In the genomic region with DNA sequence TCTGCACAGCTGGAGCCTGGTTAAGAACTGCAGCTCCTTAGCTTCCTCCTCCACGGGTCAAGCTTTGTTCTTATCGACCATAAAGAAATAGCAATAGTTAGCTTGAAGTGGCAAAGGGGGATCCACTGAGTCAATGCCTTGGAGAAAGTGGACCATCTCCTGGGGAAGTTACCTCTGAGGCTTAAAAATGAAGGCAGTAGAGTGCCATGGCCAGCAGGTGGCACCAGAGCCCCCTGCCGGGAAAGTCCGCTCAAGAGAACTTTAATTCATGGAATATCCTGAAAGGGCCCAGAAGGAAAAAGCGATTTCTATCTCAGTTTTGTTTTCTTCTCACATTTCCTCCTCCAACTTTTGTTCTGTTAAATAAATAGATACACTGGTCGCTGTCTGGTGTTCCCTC, we compare ENCODE assay signal across 9 mouse cellular contexts. TPM values are rescaled to one million over a fixed set of nuclear protein-coding genes. Genes with fewer than 3 reads are reported as not detected.
DNase-seq lines count a peak whose midpoint lies in the region; ATAC-seq lines count a peak whose summit lies in the region.
"Had no signal": no experiment of that assay in that cellular context is flagged by ENCODE, and none has a peak within 500 bp of the region (broad histone marks: within the 10 kb centered on the region; RNA-seq: fewer than 3 reads in every experiment).

No protein-coding gene starts in this region.

- no peaks in the 10 kb centered on the region for H3K36me3 ChIP-seq in intestine, embryonic 15.5 days
- H3K36me3 ChIP-seq in neural tube, embryonic 15.5 days: peaks cover 56% of the 10 kb centered on the region

- no peaks in the 10 kb centered on the region for H3K4me1 ChIP-seq in intestine, embryonic 15.5 days (replicated peaks)
- H3K4me1 ChIP-seq in neural tube, embryonic 15.5 days: no peaks in the 10 kb centered on the region
- H3K4me1 ChIP-seq: neural tube, embryonic 13.5 days had no signal

- H3K27me3 ChIP-seq in intestine, embryonic 15.5 days (replicated peaks): no peaks in the 10 kb centered on the region
- no peaks in the 10 kb centered on the region for H3K27me3 ChIP-seq in neural tube, embryonic 15.5 days (replicated peaks)
- H3K27me3 ChIP-seq: neural tube, embryonic 13.5 days had no signal

- DNase-seq in heart, adult 11 months: peak; percentile 88
- no peak for DNase-seq in heart, postnatal 25 days (ENCODE audit: low spot score)
- DNase-seq in ovary, postnatal 14 days (ENCODE audit: low spot score): peak; percentile 51
- no peak for DNase-seq in ovary, adult 18-20 months (ENCODE audit: low spot score)
- peak; percentile 58 for DNase-seq in adrenal gland, postnatal 25 days
- DNase-seq in urinary bladder, postnatal 36 days (ENCODE audit: low spot score in 2 of 2): no peak

- H3K4me3 ChIP-seq in intestine, embryonic 15.5 days (replicated peaks): no peak overlapping the region
- no peak overlapping the region for H3K4me3 ChIP-seq in neural tube, embryonic 15.5 days (replicated peaks)
- H3K4me3 ChIP-seq: neural tube, embryonic 13.5 days had no signal

- no peak overlapping the region for H3K4me2 ChIP-seq in intestine, embryonic 15.5 days (replicated peaks)
- no peak overlapping the region for H3K4me2 ChIP-seq in neural tube, embryonic 15.5 days
- H3K4me2 ChIP-seq: neural tube, embryonic 13.5 days had no signal

- ATAC-seq in intestine, embryonic 15.5 days: 0 out of 2 replicates have a peak, but pooled peaks have one; percentile 37
- ATAC-seq in neural tube, embryonic 15.5 days (ENCODE audit: low FRiP score): peak; percentile 22; the same call in 1 of the 2 replicates

- intact Hi-C loops in heart, postnatal 25 days (cut with DNase I): loop anchor here (1.0 to 5.0 kb wide), 2 partner anchors 60 to 483 kb away; no protein-coding TSS in a partner anchor

- no peaks in the 10 kb centered on the region for H3K9me3 ChIP-seq in intestine, embryonic 15.5 days
- no peaks in the 10 kb centered on the region for H3K9me3 ChIP-seq in neural tube, embryonic 15.5 days (replicated peaks)
- H3K9me3 ChIP-seq: neural tube, embryonic 13.5 days had no signal

- 48% methylated on average over 6 of the region's 6 CpGs for WGBS in intestine, embryonic 15.5 days
- 45% methylated on average over 6 of the region's 6 CpGs for WGBS in neural tube, embryonic 15.5 days

- no peak overlapping the region for H3K9ac ChIP-seq in intestine, embryonic 15.5 days
- H3K9ac ChIP-seq in neural tube, embryonic 15.5 days (replicated peaks): no peak overlapping the region
- H3K9ac ChIP-seq: neural tube, embryonic 13.5 days had no signal

- H3K27ac ChIP-seq in intestine, embryonic 15.5 days: no peak overlapping the region
- H3K27ac ChIP-seq in neural tube, embryonic 15.5 days (replicated peaks): no peak overlapping the region
- H3K27ac ChIP-seq: neural tube, embryonic 13.5 days had no signal

RNA-seq across cellular contexts. Expression of a gene that starts 27.0 kb away (rescaled TPM):
- not detected for total RNA-seq in heart, postnatal 25 days (2021)
- not detected in 2 replicates for total RNA-seq in adrenal gland, postnatal 25 days (2021)
- polyA plus RNA-seq in intestine, embryonic 15.5 days (2015; fragmentation: Nextera tagmentation; extraction: Ambion mirVana): not detected in 2 replicates
- polyA plus RNA-seq in neural tube, embryonic 15.5 days (2015; fragmentation: Nextera tagmentation; extraction: Ambion mirVana): not detected in 2 replicates
- polyA plus RNA-seq: neural tube, embryonic 13.5 days had no signal

RNA-seq across cellular contexts. Expression of a gene that starts 43.5 kb away (rescaled TPM):
- not detected for total RNA-seq in heart, postnatal 25 days (2021)
- not detected in 2 replicates for total RNA-seq in adrenal gland, postnatal 25 days (2021)
- polyA plus RNA-seq in intestine, embryonic 15.5 days (2015; fragmentation: Nextera tagmentation; extraction: Ambion mirVana): not detected in 2 replicates
- polyA plus RNA-seq in neural tube, embryonic 15.5 days (2015; fragmentation: Nextera tagmentation; extraction: Ambion mirVana): not detected in 2 replicates
- polyA plus RNA-seq: neural tube, embryonic 13.5 days had no signal

Comparison
In these comparisons a context has a peak if more than half of its experiments do, and no peak if none do; other contexts are left out.
1. DNase-seq: peak in heart, adult 11 months (single experiment), ovary, postnatal 14 days (single experiment) and adrenal gland, postnatal 25 days (single experiment); none in heart, postnatal 25 days (single experiment), ovary, adult 18-20 months (single experiment) and urinary bladder, postnatal 36 days (0 of 2).